Mouse (Mus musculus): Measurements from ENCODE around the gene Rnf212b. TPM values are rescaled to one million over a fixed set of nuclear protein-coding genes. Genes with fewer than 3 reads are reported as not detected.

The Rnf212b gene
- total RNA-seq, 2 experiments from 2014 or later = not detected

- no peak for TF ChIP-seq CTCF (conservative IDR thresholded peaks at IDR 0.05)
- DNase-seq (ENCODE audit: low spot score in 2 of 2) = no peak
Observed at GRCm38 (mm10) chr14:54782971-54783370, 31.0 kb upstream of the Rnf212b start.

GRCm38 (mm10) chr14:54785898-54786297 is 28.0 kb upstream of the Rnf212b start:
- peak in 1 of 2 experiments; percentile 63 for DNase-seq (ENCODE audit: low spot score in 2 of 2)
- no peak overlapping the region for H3K4me3 ChIP-seq
- no peak overlapping the region for H3K27ac ChIP-seq
- peak; percentile 80 for TF ChIP-seq CTCF (conservative IDR thresholded peaks at IDR 0.05)

More at GRCm38 (mm10) chr14:54782971-54783370, 31.0 kb upstream of the Rnf212b start:
- Histone ChIP-seq H3K4me3 (no peak overlapping the region), H3K27ac (no peak overlapping the region)

GRCm38 (mm10) chr14:54786489-54786888 is 27.5 kb upstream of the Rnf212b start:
- H3K27ac ChIP-seq = no peak overlapping the region
- no peak for TF ChIP-seq CTCF (conservative IDR thresholded peaks at IDR 0.05)
- no peak overlapping the region for H3K4me3 ChIP-seq
- no peak for DNase-seq (ENCODE audit: low spot score in 2 of 2)

GRCm38 (mm10) chr14:54787226-54787625 is 26.7 kb upstream of the Rnf212b start:
- peak; percentile 66 for TF ChIP-seq CTCF (conservative IDR thresholded peaks at IDR 0.05)
- Histone ChIP-seq H3K4me3 (no peak overlapping the region), H3K27ac (no peak overlapping the region)
- DNase-seq (ENCODE audit: low spot score in 2 of 2) = no peak

GRCm38 (mm10) chr14:54788231-54788630 is 25.7 kb upstream of the Rnf212b start:
- Histone ChIP-seq H3K4me3 (no peak overlapping the region), H3K27ac (no peak overlapping the region)
- no peak for DNase-seq (ENCODE audit: low spot score in 2 of 2)
- no peak for TF ChIP-seq CTCF (conservative IDR thresholded peaks at IDR 0.05)

- no peak for DNase-seq (ENCODE audit: low spot score in 2 of 2)
- H3K4me3 ChIP-seq = no peak overlapping the region
- no peak overlapping the region for H3K27ac ChIP-seq
- no peak for TF ChIP-seq CTCF (conservative IDR thresholded peaks at IDR 0.05)
Observed at GRCm38 (mm10) chr14:54792166-54792565, 21.8 kb upstream of the Rnf212b start.

GRCm38 (mm10) chr14:54793351-54793750 is 20.6 kb upstream of the Rnf212b start:
- DNase-seq (ENCODE audit: low spot score in 2 of 2) = no peak
- no peak overlapping the region for H3K4me3 ChIP-seq
- no peak overlapping the region for H3K27ac ChIP-seq
- no peak for TF ChIP-seq CTCF (conservative IDR thresholded peaks at IDR 0.05)

- TF ChIP-seq CTCF (conservative IDR thresholded peaks at IDR 0.05) = no peak
- no peak overlapping the region for H3K4me3 ChIP-seq
- H3K27ac ChIP-seq = no peak overlapping the region
Observed at GRCm38 (mm10) chr14:54793894-54794830, 19.8 kb upstream of the Rnf212b start.

GRCm38 (mm10) chr14:54795901-54796300 is 18.0 kb upstream of the Rnf212b start:
- Histone ChIP-seq H3K4me3 (no peak overlapping the region), H3K27ac (no peak overlapping the region)
- no peak for TF ChIP-seq CTCF (conservative IDR thresholded peaks at IDR 0.05)
- no peak for DNase-seq (ENCODE audit: low spot score in 2 of 2)

More at GRCm38 (mm10) chr14:54793894-54794830, 19.8 kb upstream of the Rnf212b start:
- DNase-seq (ENCODE audit: low spot score in 2 of 2) = no peak

- no peak for TF ChIP-seq CTCF (conservative IDR thresholded peaks at IDR 0.05)
- Histone ChIP-seq H3K27ac (no peak overlapping the region), H3K4me3 (no peak overlapping the region)
- DNase-seq (ENCODE audit: low spot score in 2 of 2) = no peak
Observed at GRCm38 (mm10) chr14:54796760-54797159, 17.2 kb upstream of the Rnf212b start.

GRCm38 (mm10) chr14:54799686-54800085 is 14.3 kb upstream of the Rnf212b start:
- TF ChIP-seq CTCF (conservative IDR thresholded peaks at IDR 0.05) = peak; percentile 44
- Histone ChIP-seq H3K27ac (no peak overlapping the region), H3K4me3 (no peak overlapping the region)
- DNase-seq (ENCODE audit: low spot score in 2 of 2) = no peak

- DNase-seq (ENCODE audit: low spot score in 2 of 2) = no peak
- Histone ChIP-seq H3K4me3 (no peak overlapping the region), H3K27ac (no peak overlapping the region)
- TF ChIP-seq CTCF (conservative IDR thresholded peaks at IDR 0.05) = no peak
Observed at GRCm38 (mm10) chr14:54802428-54802827, 11.5 kb upstream of the Rnf212b start.

- no peak overlapping the region for H3K27ac ChIP-seq
- TF ChIP-seq CTCF (conservative IDR thresholded peaks at IDR 0.05) = no peak
- DNase-seq (ENCODE audit: low spot score in 2 of 2) = no peak
- no peak overlapping the region for H3K4me3 ChIP-seq
Observed at GRCm38 (mm10) chr14:54806124-54806523, 7.8 kb upstream of the Rnf212b start.

Measured in layer of hippocampus, adult 2 months (tissue).